Mouse (Mus musculus): ENCODE measurements around the gene Gm17026. TPM values are rescaled to one million over a fixed set of nuclear protein-coding genes. Genes with fewer than 3 reads are reported as not detected.

The Gm17026 gene
- not detected in 2 replicates for polyA plus RNA-seq (2015; fragmentation: Nextera tagmentation; extraction: Ambion mirVana)

GRCm38 (mm10) chr14:42259948-42260347 is at the start of gene Gm17026:
Gm17026 (minus strand) TSS chr14:42260048.

GRCm38 (mm10) chr14:42297258-42297657 is 37.4 kb upstream of the Gm17026 start, which contains the start of gene Gm9611:
Gm9611 (minus strand) TSS chr14:42297358.

Small RNA genes lying within 50 kb of the gene (microRNA-seq; reads per million reads assigned to microRNA genes)
- gene Gm25208 (0 reads per million in 2 experiments), gene Gm25892 (0 reads per million in 2 experiments)

Other genes starting within 250 kb of the Gm17026 start
- gene Gm7951, start 142.7 kb downstream of the Gm17026 start, polyA plus RNA-seq (2015; fragmentation: Nextera tagmentation; extraction: Ambion mirVana), result not detected in 2 replicates
- gene Gm17027, start 97.4 kb downstream of the Gm17026 start, polyA plus RNA-seq (2015; fragmentation: Nextera tagmentation; extraction: Ambion mirVana), result not detected in 2 replicates
- gene Gm3573, start 69.3 kb downstream of the Gm17026 start, polyA plus RNA-seq (2015; fragmentation: Nextera tagmentation; extraction: Ambion mirVana), result not detected in 2 replicates
- gene Gm9611, start 37.3 kb upstream of the Gm17026 start, polyA plus RNA-seq (2015; fragmentation: Nextera tagmentation; extraction: Ambion mirVana), result not detected in 2 replicates
- not detected in 2 replicates for gene Gm7995, start 50.2 kb upstream of the Gm17026 start, polyA plus RNA-seq (2015; fragmentation: Nextera tagmentation; extraction: Ambion mirVana)
- gene Gm8005, start 179.6 kb upstream of the Gm17026 start, polyA plus RNA-seq (2015; fragmentation: Nextera tagmentation; extraction: Ambion mirVana), result not detected in 2 replicates
- not detected in 2 replicates for gene Gm8011, start 203.8 kb upstream of the Gm17026 start, polyA plus RNA-seq (2015; fragmentation: Nextera tagmentation; extraction: Ambion mirVana)
- gene Gm8020, start 242.3 kb upstream of the Gm17026 start, polyA plus RNA-seq (2015; fragmentation: Nextera tagmentation; extraction: Ambion mirVana), result not detected in 2 replicates

Measured in skeletal muscle tissue, postnatal 0 days (tissue).